Mouse (Mus musculus) cerebellum, postnatal 25 days (tissue): ENCODE results near the gene Raet1d.
A peak's percentile ranks its signal among the peaks of the same experiment; 100 is the strongest.
"Not testable (repeated sequence)": the region's sequence is repeated elsewhere in the genome, so short reads cannot be mapped to it uniquely, and the experiment has no call there.

ENCODE experiments used
- DNase-seq, 2 experiments: peaks; one replicate each; pipeline ENCODE4 v3.0.0; 2021; ENCODE audit warnings: mixed read lengths in 2 of 2

The Raet1d gene

GRCm38 (mm10) chr10:22360252-22360651 is at the start of gene Raet1d:
TSS of gene Raet1d (plus strand) at chr10:22360552.
- DNase-seq, result not testable (repeated sequence)

GRCm38 (mm10) chr10:22322858-22323257 is 37.5 kb upstream of the Raet1d start:
- no peak for DNase-seq

- DNase-seq, result not testable (repeated sequence)
Measured at GRCm38 (mm10) chr10:22345721-22346120, 14.6 kb upstream of the Raet1d start.

GRCm38 (mm10) chr10:22353548-22354195 is 6.7 kb upstream of the Raet1d start:
- DNase-seq, result not testable (repeated sequence)

GRCm38 (mm10) chr10:22354196-22354574 is 6.2 kb upstream of the Raet1d start:
- DNase-seq, result not testable (repeated sequence)

- DNase-seq, result not testable (repeated sequence)
Measured at GRCm38 (mm10) chr10:22357373-22357772, 3.0 kb upstream of the Raet1d start.

GRCm38 (mm10) chr10:22360957-22361356 is 605 bp downstream of the Raet1d start:
- not testable (repeated sequence) for DNase-seq

GRCm38 (mm10) chr10:22361415-22362352 is 1.3 kb downstream of the Raet1d start:
- DNase-seq, result not testable (repeated sequence)

GRCm38 (mm10) chr10:22362466-22362865 is 2.1 kb downstream of the Raet1d start:
- DNase-seq, result not testable (repeated sequence)

GRCm38 (mm10) chr10:22364915-22365314 is 4.6 kb downstream of the Raet1d start:
- not testable (repeated sequence) for DNase-seq

- DNase-seq, result not testable (repeated sequence)
Measured at GRCm38 (mm10) chr10:22381226-22381625, 20.9 kb downstream of the Raet1d start.

- DNase-seq, result not testable (repeated sequence)
Measured at GRCm38 (mm10) chr10:22390146-22390545, 29.8 kb downstream of the Raet1d start.

- not testable (repeated sequence) for DNase-seq
Measured at GRCm38 (mm10) chr10:22391616-22392015, 31.3 kb downstream of the Raet1d start.

GRCm38 (mm10) chr10:22393028-22393824 is 32.9 kb downstream of the Raet1d start:
- DNase-seq, result not testable (repeated sequence)

- DNase-seq, result not testable (repeated sequence)
Measured at GRCm38 (mm10) chr10:22396680-22397079, 36.3 kb downstream of the Raet1d start.

- peak; percentile 7 to 13 for DNase-seq
Measured at GRCm38 (mm10) chr10:22402225-22402917, 42.0 kb downstream of the Raet1d start.

- DNase-seq, result not testable (repeated sequence)
Measured at GRCm38 (mm10) chr10:22413702-22414494, 53.5 kb downstream of the Raet1d start.
